Mouse (Mus musculus) monocyte, adult 2 months (primary cell): ENCODE measurements around the gene Dscaml1.
"Not testable (repeated sequence)": the region's sequence is repeated elsewhere in the genome, so short reads cannot be mapped to it uniquely, and the experiment has no call there.

Experiments used
- DNase-seq, 2 experiments: peaks; one replicate each; pipeline ENCODE4 v3.0.0; 2022; ENCODE audit warnings: low spot score in 2 of 2, low read depth in 1 of 2

The Dscaml1 gene

GRCm38 (mm10) chr9:45766195-45766594 is 339.8 kb downstream of the Dscaml1 start:
- DNase-seq = no peak

- DNase-seq = no peak
These were observed 340.7 kb downstream of the Dscaml1 start for GRCm38 (mm10) chr9:45767155-45767554.

- DNase-seq = no peak
These were observed 342.0 kb downstream of the Dscaml1 start for GRCm38 (mm10) chr9:45768421-45768820.

GRCm38 (mm10) chr9:45769596-45769995 is 343.2 kb downstream of the Dscaml1 start:
- no peak for DNase-seq

- no peak for DNase-seq
These were observed 347.7 kb downstream of the Dscaml1 start for GRCm38 (mm10) chr9:45774088-45774487.

- DNase-seq = not testable (repeated sequence)
These were observed 349.7 kb downstream of the Dscaml1 start for GRCm38 (mm10) chr9:45776176-45776575.

- no peak for DNase-seq
These were observed 352.8 kb downstream of the Dscaml1 start for GRCm38 (mm10) chr9:45779201-45779600.

- no peak for DNase-seq
These were observed 357.0 kb downstream of the Dscaml1 start for GRCm38 (mm10) chr9:45783249-45784069.

- no peak for DNase-seq
These were observed 360.6 kb downstream of the Dscaml1 start for GRCm38 (mm10) chr9:45787071-45787470.

GRCm38 (mm10) chr9:45787547-45787946 is 361.1 kb downstream of the Dscaml1 start:
- DNase-seq = no peak

- no peak for DNase-seq
These were observed 362.0 kb downstream of the Dscaml1 start for GRCm38 (mm10) chr9:45788405-45788804.

- DNase-seq = no peak
These were observed 365.2 kb downstream of the Dscaml1 start for GRCm38 (mm10) chr9:45791456-45792142.

- DNase-seq = no peak
These were observed 365.8 kb downstream of the Dscaml1 start for GRCm38 (mm10) chr9:45792235-45792634.

- DNase-seq = no peak
These were observed 367.3 kb downstream of the Dscaml1 start for GRCm38 (mm10) chr9:45793697-45794096.

- no peak for DNase-seq
These were observed 369.3 kb downstream of the Dscaml1 start for GRCm38 (mm10) chr9:45795722-45796121.

GRCm38 (mm10) chr9:45797271-45797670 is 370.8 kb downstream of the Dscaml1 start:
- no peak for DNase-seq

GRCm38 (mm10) chr9:45798467-45799164 is 372.2 kb downstream of the Dscaml1 start:
- DNase-seq = no peak

GRCm38 (mm10) chr9:45799402-45799801 is 373.0 kb downstream of the Dscaml1 start:
- no peak for DNase-seq
